Mouse (Mus musculus) kidney, postnatal 0 days (tissue): Measurements from ENCODE around the gene Enpp1. TPM values are rescaled to one million over a fixed set of nuclear protein-coding genes. Genes with fewer than 3 reads are reported as not detected.

Experiments used
- ATAC-seq: fragments of 200-750 bp; cut with Nextera tagmentation; replicated peaks from 2 replicates; pipeline ENCODE4 v1.8.0; 2017; ENCODE audit warnings: low read depth, moderate number of reproducible peaks, moderate TSS enrichment, moderate library complexity; ENCODE audit not compliant: low FRiP score
- DNase-seq: peaks from one replicate; pipeline ENCODE4 v3.0.0-alpha.2; 2016; ENCODE audit warnings: low spot score
- H3K27ac ChIP-seq: fragments of 300-500 bp; sonication (generic); 2 replicates; pipeline ENCODE4 v1.5.1; 2014; ENCODE audit warnings: mild to moderate bottlenecking
- H3K27me3 ChIP-seq: fragments of 300-500 bp; sonication (generic); 2 replicates; pipeline ENCODE4 v1.6.1; 2014; ENCODE audit warnings: low read length, mixed read lengths; ENCODE audit not compliant: insufficient read depth
- H3K36me3 ChIP-seq: fragments of 300-500 bp; sonication (generic); 2 replicates; pipeline ENCODE4 v1.6.1; 2014; ENCODE audit warnings: low read length, mixed read lengths; ENCODE audit not compliant: insufficient read depth
- H3K4me1 ChIP-seq: fragments of 300-500 bp; sonication (generic); replicated peaks from 2 replicates; pipeline ENCODE4 v1.6.1; 2014; ENCODE audit warnings: antibody characterized with exemption, low read length, mixed read lengths; ENCODE audit not compliant: insufficient read depth
- H3K4me2 ChIP-seq: fragments of 300-500 bp; sonication (generic); 2 replicates; pipeline ENCODE4 v1.6.1; 2014; ENCODE audit warnings: mild to moderate bottlenecking, low read length, moderate library complexity, mixed read lengths
- H3K4me3 ChIP-seq: fragments of 300-500 bp; sonication (generic); replicated peaks from 2 replicates; pipeline ENCODE4 v1.5.1; 2014; ENCODE audit warnings: low read depth, low read length
- H3K9ac ChIP-seq: fragments of 300-500 bp; sonication (generic); 2 replicates; pipeline ENCODE4 v1.6.1; 2014; ENCODE audit warnings: low read depth, low read length
- H3K9me3 ChIP-seq: fragments of 300-500 bp; sonication (generic); replicated peaks from 2 replicates; pipeline ENCODE4 v1.6.1; 2016; ENCODE audit warnings: low read length, inconsistent platforms, mixed read lengths
- CTCF ChIP-seq: IDR thresholded peaks from 2 replicates; pipeline ENCODE4 v1.5.1; 2016; ENCODE audit warnings: antibody characterized with exemption, low read depth, mild to moderate bottlenecking, moderate library complexity
- WGBS: fragments of 180-500 bp; shearing (Covaris S2); extraction: QIAGEN DNeasy Blood & Tissue Kit; methylation state at CpG from one replicate; pipeline ENCODE4 v1.1.7; 2014; 5-methylcytosine and 5-hydroxymethylcytosine counted together
- polyA plus RNA-seq: library from polyadenylated mRNA; unstranded; fragments of >200 nt; fragmentation: Nextera tagmentation; extraction: Ambion mirVana; gene quantifications from 2 replicates; pipeline ENCODE4 v1.2.1, GENCODE M21; 2015

Gene Enpp1
- polyA plus RNA-seq, 1 experiment from 2014 or later = 7.7 TPM

DNA sequence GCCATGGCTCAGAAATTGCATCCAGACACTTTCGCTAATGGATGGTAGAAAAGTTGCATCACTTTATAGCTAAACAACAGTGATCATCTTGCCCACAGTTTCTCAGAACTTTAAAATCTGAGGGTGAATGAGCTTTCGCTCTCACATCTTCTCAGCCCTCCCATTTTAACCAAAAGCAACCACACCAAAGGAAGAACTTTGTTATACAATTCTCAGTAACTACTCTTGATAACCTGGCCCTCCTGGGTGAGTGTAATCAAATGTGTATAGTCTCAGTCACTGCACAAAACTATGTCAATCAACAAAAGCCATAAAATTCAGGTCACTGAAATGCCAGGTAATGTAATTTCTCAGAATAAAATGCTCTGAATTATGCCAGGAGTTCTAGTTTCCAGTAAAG lies 39.0 kb downstream of the Enpp1 start:
- Histone ChIP-seq H3K9me3 (no peaks in the 10 kb centered on the region), H3K4me3 (no peak overlapping the region), H3K4me2 (no peak overlapping the region), H3K36me3 (no peaks in the 10 kb centered on the region), H3K27me3 (no peaks in the 10 kb centered on the region), H3K4me1 (no peaks in the 10 kb centered on the region), H3K9ac (no peak overlapping the region), H3K27ac (no peak overlapping the region)
- no peak for ATAC-seq
- DNase-seq = no peak
- no peak for TF ChIP-seq CTCF
- WGBS = 98% methylated on average over 2 of the region's 2 CpGs

- Histone ChIP-seq H3K4me3 (no peak overlapping the region), H3K36me3 (no peaks in the 10 kb centered on the region), H3K4me2 (no peak overlapping the region), H3K9ac (no peak overlapping the region), H3K27ac (no peak overlapping the region), H3K27me3 (no peaks in the 10 kb centered on the region), H3K4me1 (no peaks in the 10 kb centered on the region), H3K9me3 (no peaks in the 10 kb centered on the region)
- WGBS = 45% methylated on average over 6 of the region's 6 CpGs
- no peak for TF ChIP-seq CTCF
- peak; percentile 75 for DNase-seq
- peak; percentile 66; the same call in 1 of the 2 replicates for ATAC-seq
These were observed 41.4 kb downstream of the Enpp1 start for GRCm38 (mm10) chr10:24670548-24670947.

DNA sequence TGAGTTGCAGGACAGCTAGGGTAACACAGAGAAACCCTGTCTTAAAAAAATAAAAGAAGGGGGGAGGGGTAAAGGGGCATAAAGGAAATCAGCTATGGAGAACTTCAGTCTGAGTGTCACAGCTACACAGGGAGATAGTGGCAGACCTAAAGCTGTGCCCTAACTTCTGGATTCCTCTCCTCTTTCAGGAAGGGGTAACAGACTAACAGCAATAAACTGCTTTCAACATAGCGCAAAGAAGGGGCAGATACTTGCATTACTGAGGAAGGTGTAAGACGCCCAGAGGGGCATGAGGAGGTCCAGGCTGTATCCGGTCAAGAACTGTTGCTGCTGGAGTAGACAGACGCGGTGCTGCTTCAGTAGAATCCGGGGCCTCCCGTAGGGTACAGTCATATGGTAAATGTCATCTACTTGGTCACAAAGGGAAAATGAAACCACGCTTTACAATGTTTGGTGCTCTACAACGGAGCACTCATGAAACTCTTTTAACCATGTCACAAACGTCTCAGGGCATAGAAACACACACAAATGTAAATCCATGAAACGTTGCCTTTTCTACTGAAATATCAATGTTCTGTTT lies 60.9 kb downstream of the Enpp1 start:
- Histone ChIP-seq H3K36me3 (0 out of 2 replicates have a peak, but pooled peaks cover 3% of the 10 kb centered on the region), H3K9me3 (no peaks in the 10 kb centered on the region), H3K9ac (no peak overlapping the region), H3K4me3 (no peak overlapping the region), H3K27me3 (no peaks in the 10 kb centered on the region), H3K27ac (no peak overlapping the region), H3K4me1 (no peaks in the 10 kb centered on the region), H3K4me2 (no peak overlapping the region)
- TF ChIP-seq CTCF = no peak
- no peak for ATAC-seq
- WGBS = 88% methylated on average over 11 of the region's 11 CpGs
- DNase-seq = no peak

GRCm38 (mm10) chr10:24647996-24648738 lies 63.8 kb downstream of the Enpp1 start:
- ATAC-seq = no peak
- 71% methylated on average over 6 of the region's 6 CpGs for WGBS
- Histone ChIP-seq H3K4me1 (no peaks in the 10 kb centered on the region), H3K36me3 (0 out of 2 replicates have a peak, but pooled peaks cover 3% of the 10 kb centered on the region), H3K9ac (no peak overlapping the region), H3K27ac (no peak overlapping the region), H3K4me2 (no peak overlapping the region), H3K4me3 (no peak overlapping the region), H3K27me3 (no peaks in the 10 kb centered on the region), H3K9me3 (no peaks in the 10 kb centered on the region)
- no peak for DNase-seq
- no peak for TF ChIP-seq CTCF

- Histone ChIP-seq H3K4me1 (no peaks in the 10 kb centered on the region), H3K27ac (no peak overlapping the region), H3K4me3 (no peak overlapping the region), H3K4me2 (no peak overlapping the region), H3K27me3 (no peaks in the 10 kb centered on the region), H3K36me3 (0 out of 2 replicates have a peak, but pooled peaks cover 3% of the 10 kb centered on the region), H3K9me3 (no peaks in the 10 kb centered on the region), H3K9ac (no peak overlapping the region)
- ATAC-seq = no peak
- DNase-seq = no peak
- TF ChIP-seq CTCF = no peak
- WGBS = 78% methylated on average over 8 of the region's 8 CpGs
These were observed 66.8 kb downstream of the Enpp1 start for GRCm38 (mm10) chr10:24645169-24645568.

DNA sequence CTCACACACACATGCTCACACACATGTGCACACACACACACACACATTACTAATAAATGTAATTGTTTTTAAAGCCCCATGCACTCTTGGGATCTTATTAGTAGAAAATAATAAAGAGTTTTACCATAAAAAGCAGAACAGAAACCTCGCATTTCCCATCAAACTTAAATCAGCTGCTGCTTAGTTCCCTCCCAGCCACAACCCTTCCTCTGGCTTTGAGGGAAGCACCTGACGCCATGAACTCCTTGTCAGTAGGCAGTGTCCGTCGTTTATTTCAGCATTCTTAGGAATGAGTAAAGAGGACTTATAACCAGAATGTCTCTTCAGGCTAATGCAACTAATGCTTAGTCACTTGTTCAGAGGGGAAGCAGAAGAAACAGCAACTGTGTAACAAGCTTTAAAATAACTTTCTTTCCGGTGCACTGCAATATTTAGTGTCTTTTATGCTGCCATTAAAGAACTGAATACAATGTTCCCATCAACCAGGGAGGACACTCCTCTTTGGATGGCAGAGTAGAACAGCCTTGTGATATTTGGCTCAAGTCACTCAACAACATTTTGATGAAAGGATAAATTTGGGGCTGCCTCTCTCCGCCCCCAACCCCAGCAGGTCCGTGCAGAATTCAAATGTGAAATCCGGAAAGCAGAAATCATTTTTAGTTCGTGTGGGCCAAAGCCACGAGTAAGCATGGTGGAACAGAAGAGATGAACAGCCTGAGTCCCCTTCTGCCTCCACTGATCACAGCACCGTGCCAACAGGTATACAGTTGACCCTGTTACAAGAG lies 69.0 kb downstream of the Enpp1 start:
- 86% methylated on average over 11 of the region's 11 CpGs for WGBS

More for the DNA sequence above, 69.0 kb downstream of the Enpp1 start:
- TF ChIP-seq CTCF = no peak
- Histone ChIP-seq H3K27ac (no peak overlapping the region), H3K4me2 (no peak overlapping the region), H3K9me3 (no peaks in the 10 kb centered on the region), H3K4me3 (no peak overlapping the region), H3K27me3 (no peaks in the 10 kb centered on the region), H3K4me1 (peaks cover 13% of the 10 kb centered on the region), H3K36me3 (0 out of 2 replicates have a peak, but pooled peaks cover 3% of the 10 kb centered on the region), H3K9ac (no peak overlapping the region)
- ATAC-seq (no peak), DNase-seq (no peak)
